Mouse (Mus musculus): ENCODE results near the gene Ccp110. TPM values are rescaled to one million over a fixed set of nuclear protein-coding genes. Genes with fewer than 3 reads are reported as not detected.

Ccp110 gene
- 33.0 and 40.4 TPM in 2 replicates for polyA plus RNA-seq (2016; fragmentation: Nextera tagmentation; extraction: Ambion mirVana)

- DNase-seq (ENCODE audit: low spot score), result peak; percentile 94
- H3K9me3 ChIP-seq (replicated peaks), result no peaks in the 10 kb centered on the region
- H3K4me1 ChIP-seq, result peaks cover 14% of the 10 kb centered on the region
- peak within 1 kb of the TSS; percentile 77 for H3K27ac ChIP-seq (replicated peaks)
- H3K36me3 ChIP-seq, result peaks cover 28% of the 10 kb centered on the region
- under 1% methylated on average over 48 of the region's 48 CpGs for WGBS
- peak within 1 kb of the TSS; percentile 64 for H3K4me3 ChIP-seq
- no peaks in the 10 kb centered on the region for H3K27me3 ChIP-seq (ENCODE audit: low read depth, poor library complexity, severe bottlenecking)
These were observed at the start of gene Ccp110 for GRCm38 (mm10) chr7:118712228-118713173. TSS of gene Ccp110 (plus strand) at chr7:118712552.

GRCm38 (mm10) chr7:118667773-118668172 lies 44.6 kb upstream of the Ccp110 start:
- H3K27ac ChIP-seq (replicated peaks), result no peak overlapping the region
- DNase-seq (ENCODE audit: low spot score), result no peak
- peaks cover 10% of the 10 kb centered on the region for H3K9me3 ChIP-seq (replicated peaks)
- H3K4me1 ChIP-seq, result no peaks in the 10 kb centered on the region
- WGBS, result 92% methylated on average over 2 of the region's 2 CpGs
- no peak overlapping the region for H3K4me3 ChIP-seq
- no peaks in the 10 kb centered on the region for H3K36me3 ChIP-seq
- no peaks in the 10 kb centered on the region for H3K27me3 ChIP-seq (ENCODE audit: low read depth, poor library complexity, severe bottlenecking)

GRCm38 (mm10) chr7:118670142-118670541 lies 42.2 kb upstream of the Ccp110 start:
- H3K27ac ChIP-seq (replicated peaks), result no peak overlapping the region
- no peak overlapping the region for H3K4me3 ChIP-seq
- H3K27me3 ChIP-seq (ENCODE audit: low read depth, poor library complexity, severe bottlenecking), result no peaks in the 10 kb centered on the region
- no peaks in the 10 kb centered on the region for H3K9me3 ChIP-seq (replicated peaks)
- no peaks in the 10 kb centered on the region for H3K36me3 ChIP-seq
- WGBS, result 72% methylated on average over 4 of the region's 4 CpGs
- no peak for DNase-seq (ENCODE audit: low spot score)
- no peaks in the 10 kb centered on the region for H3K4me1 ChIP-seq

GRCm38 (mm10) chr7:118676826-118677225 lies 35.5 kb upstream of the Ccp110 start:
- no peak overlapping the region for H3K4me3 ChIP-seq
- no peaks in the 10 kb centered on the region for H3K27me3 ChIP-seq (ENCODE audit: low read depth, poor library complexity, severe bottlenecking)
- no peak overlapping the region for H3K27ac ChIP-seq (replicated peaks)
- H3K36me3 ChIP-seq, result no peaks in the 10 kb centered on the region
- 90% methylated on average over 4 of the region's 4 CpGs for WGBS
- no peaks in the 10 kb centered on the region for H3K4me1 ChIP-seq
- no peak for DNase-seq (ENCODE audit: low spot score)
- no peaks in the 10 kb centered on the region for H3K9me3 ChIP-seq (replicated peaks)

GRCm38 (mm10) chr7:118688199-118688598 lies 24.2 kb upstream of the Ccp110 start:
- Histone ChIP-seq H3K4me3 (no peak overlapping the region), H3K4me1 (peaks cover 8% of the 10 kb centered on the region; the same call in 1 of the 2 replicates), H3K36me3 (peaks cover 64% of the 10 kb centered on the region), H3K27me3 (ENCODE audit: low read depth, poor library complexity, severe bottlenecking) (no peaks in the 10 kb centered on the region), H3K9me3 (replicated peaks) (no peaks in the 10 kb centered on the region), H3K27ac (replicated peaks) (no peak overlapping the region)
- DNase-seq (ENCODE audit: low spot score), result peak; percentile 84
- 32% methylated on average over 5 of the region's 5 CpGs for WGBS

- peaks cover 8% of the 10 kb centered on the region; the same call in 1 of the 2 replicates for H3K4me1 ChIP-seq
- no peaks in the 10 kb centered on the region for H3K9me3 ChIP-seq (replicated peaks)
- WGBS, result 88% methylated on average over 7 of the region's 7 CpGs
- H3K27ac ChIP-seq (replicated peaks), result no peak overlapping the region
- DNase-seq (ENCODE audit: low spot score), result no peak
- H3K4me3 ChIP-seq, result no peak overlapping the region
- peaks cover 73% of the 10 kb centered on the region for H3K36me3 ChIP-seq
- no peaks in the 10 kb centered on the region for H3K27me3 ChIP-seq (ENCODE audit: low read depth, poor library complexity, severe bottlenecking)
These were observed 23.3 kb upstream of the Ccp110 start for GRCm38 (mm10) chr7:118689088-118689487.

GRCm38 (mm10) chr7:118691287-118691686 lies 21.1 kb upstream of the Ccp110 start:
- no peak for DNase-seq (ENCODE audit: low spot score)
- Histone ChIP-seq H3K27ac (replicated peaks) (no peak overlapping the region), H3K27me3 (ENCODE audit: low read depth, poor library complexity, severe bottlenecking) (no peaks in the 10 kb centered on the region), H3K4me3 (no peak overlapping the region), H3K4me1 (no peaks in the 10 kb centered on the region), H3K36me3 (peaks cover 94% of the 10 kb centered on the region), H3K9me3 (replicated peaks) (no peaks in the 10 kb centered on the region)
- 93% methylated on average over 2 of the region's 2 CpGs for WGBS

GRCm38 (mm10) chr7:118696146-118696545 lies 16.2 kb upstream of the Ccp110 start:
- H3K27me3 ChIP-seq (ENCODE audit: low read depth, poor library complexity, severe bottlenecking), result no peaks in the 10 kb centered on the region
- H3K9me3 ChIP-seq (replicated peaks), result no peaks in the 10 kb centered on the region
- DNase-seq (ENCODE audit: low spot score), result no peak
- peaks cover 79% of the 10 kb centered on the region for H3K36me3 ChIP-seq
- no peak overlapping the region for H3K4me3 ChIP-seq
- no peak overlapping the region for H3K27ac ChIP-seq (replicated peaks)
- H3K4me1 ChIP-seq, result no peaks in the 10 kb centered on the region
- WGBS, result 95% methylated on average over 6 of the region's 6 CpGs

- DNase-seq (ENCODE audit: low spot score), result no peak
- Histone ChIP-seq H3K36me3 (peaks cover 78% of the 10 kb centered on the region), H3K9me3 (replicated peaks) (no peaks in the 10 kb centered on the region), H3K4me1 (no peaks in the 10 kb centered on the region), H3K27me3 (ENCODE audit: low read depth, poor library complexity, severe bottlenecking) (no peaks in the 10 kb centered on the region), H3K4me3 (no peak overlapping the region), H3K27ac (replicated peaks) (no peak overlapping the region)
- 80% methylated on average over 4 of the region's 4 CpGs for WGBS
These were observed 15.2 kb upstream of the Ccp110 start for GRCm38 (mm10) chr7:118697168-118697567.

GRCm38 (mm10) chr7:118698882-118699281 lies 13.5 kb upstream of the Ccp110 start:
- no peak for DNase-seq (ENCODE audit: low spot score)
- peaks cover 7% of the 10 kb centered on the region for H3K4me1 ChIP-seq
- no peaks in the 10 kb centered on the region for H3K27me3 ChIP-seq (ENCODE audit: low read depth, poor library complexity, severe bottlenecking)
- H3K27ac ChIP-seq (replicated peaks), result no peak overlapping the region
- H3K36me3 ChIP-seq, result peaks cover 72% of the 10 kb centered on the region
- no peaks in the 10 kb centered on the region for H3K9me3 ChIP-seq (replicated peaks)
- no peak overlapping the region for H3K4me3 ChIP-seq
- WGBS, result 96% methylated on average over 9 of the region's 9 CpGs

- no peak overlapping the region for H3K27ac ChIP-seq (replicated peaks)
- 96% methylated on average over 15 of the region's 15 CpGs for WGBS
These were observed 9.2 kb upstream of the Ccp110 start for GRCm38 (mm10) chr7:118703144-118703561.

GRCm38 (mm10) chr7:118704001-118704850 lies 8.1 kb upstream of the Ccp110 start:
- peaks cover 33% of the 10 kb centered on the region for H3K4me1 ChIP-seq
- no peaks in the 10 kb centered on the region for H3K9me3 ChIP-seq (replicated peaks)
- peaks cover 22% of the 10 kb centered on the region for H3K36me3 ChIP-seq
- no peak overlapping the region for H3K27ac ChIP-seq (replicated peaks)
- no peak for DNase-seq (ENCODE audit: low spot score)
- peaks cover 4% of the 10 kb centered on the region; the same call in 1 of the 2 replicates for H3K27me3 ChIP-seq (ENCODE audit: low read depth, poor library complexity, severe bottlenecking)
- peak overlapping the region; percentile 90 for H3K4me3 ChIP-seq
- WGBS, result 89% methylated on average over 9 of the region's 9 CpGs

More at GRCm38 (mm10) chr7:118703144-118703561, 9.2 kb upstream of the Ccp110 start:
- H3K36me3 ChIP-seq, result peaks cover 30% of the 10 kb centered on the region
- H3K4me3 ChIP-seq, result no peak overlapping the region
- peaks cover 33% of the 10 kb centered on the region for H3K4me1 ChIP-seq
- H3K27me3 ChIP-seq (ENCODE audit: low read depth, poor library complexity, severe bottlenecking), result peaks cover 4% of the 10 kb centered on the region; the same call in 1 of the 2 replicates
- DNase-seq (ENCODE audit: low spot score), result no peak
- no peaks in the 10 kb centered on the region for H3K9me3 ChIP-seq (replicated peaks)

Data from midbrain, embryonic 10.5 days (tissue).